In genomic region chr11:54881051-54881474, GRCm38 (mm10) we compare ENCODE assay signal across 8 mouse cellular contexts. TPM values are rescaled to one million over a fixed set of nuclear protein-coding genes. Genes with fewer than 3 reads are reported as not detected.
DNase-seq lines count a peak whose midpoint lies in the region; ATAC-seq lines count a peak whose summit lies in the region.

No protein-coding gene starts in this region.

- DNase-seq in heart, adult 9 months (ENCODE audit: low spot score in 2 of 2) = peak; percentile 57 to 63
- no peak for DNase-seq in heart, adult 8-10 months (ENCODE audit: low spot score)
- peak; percentile 58 for DNase-seq in embryo, embryonic 10.5 days (ENCODE audit: low spot score)
- DNase-seq in kidney, adult 11 months = peak; percentile 86
- DNase-seq in lung, postnatal 36 days = peak; percentile 36
- no peak for DNase-seq in thymus, postnatal 25 days
- DNase-seq in ovary, postnatal 36 days (ENCODE audit: low spot score) = no peak

- no peak for ATAC-seq in megakaryocyte-erythroid progenitor cell, adult 5-6 weeks (replicated peaks; ENCODE audit: low FRiP score, low TSS enrichment, poor library complexity, severe bottlenecking)

RNA-seq across cellular contexts. Expression of gene Hint1, which starts 14.9 kb away (rescaled TPM):
- total RNA-seq in heart, adult 8-10 months (2022) = 100 to 1,000 TPM; 213 to 341 (median 275) TPM
- 531 and 641 TPM in 2 replicates for total RNA-seq in megakaryocyte-erythroid progenitor cell, adult 5-6 weeks (2014; fragmentation: Nextera tagmentation)
- total RNA-seq in megakaryocyte-erythroid progenitor cell, adult 5-6 weeks (2017) = 368 and 454 TPM in 2 replicates

RNA-seq across cellular contexts. Expression of gene Lyrm7, which starts 20.3 kb away (rescaled TPM):
- 10 to 100 TPM; 35.9 to 40.2 (median 39.3) TPM for total RNA-seq in heart, adult 8-10 months (2022)
- total RNA-seq in megakaryocyte-erythroid progenitor cell, adult 5-6 weeks (2014; fragmentation: Nextera tagmentation) = 6.1 and 11.0 TPM in 2 replicates
- total RNA-seq in megakaryocyte-erythroid progenitor cell, adult 5-6 weeks (2017) = 1.9 and 11.9 TPM in 2 replicates

RNA-seq across cellular contexts. Expression of gene Gpx3, which starts 21.2 kb away (rescaled TPM):
- 100 to 1,000 TPM; 188 to 354 (median 218) TPM for total RNA-seq in heart, adult 8-10 months (2022)
- 3.2 TPM in 1 of 2 replicates, not detected in the other for total RNA-seq in megakaryocyte-erythroid progenitor cell, adult 5-6 weeks (2014; fragmentation: Nextera tagmentation)
- not detected in 2 replicates for total RNA-seq in megakaryocyte-erythroid progenitor cell, adult 5-6 weeks (2017)

Comparison
In these comparisons a context has a peak if more than half of its experiments do, and no peak if none do; other contexts are left out.
1. DNase-seq: peak in heart, adult 9 months (2 of 2), embryo, embryonic 10.5 days (single experiment), kidney, adult 11 months (single experiment) and lung, postnatal 36 days (single experiment); none in heart, adult 8-10 months (single experiment), thymus, postnatal 25 days (single experiment) and ovary, postnatal 36 days (single experiment).
2. RNA of gene Gpx3, which starts 21.2 kb away (total RNA-seq): 188 to 354 TPM in heart, adult 8-10 months; 3.2 TPM in megakaryocyte-erythroid progenitor cell, adult 5-6 weeks; every median in the first group is over 10 times any median in the second.